Mouse (Mus musculus) kidney, postnatal 25 days (tissue): ENCODE data around the gene Csnk1e.

Experiments
- DNase-seq, 2 experiments: peaks; one replicate each; pipeline ENCODE4 v3.0.0; 2021; ENCODE audit warnings: mixed read lengths in 2 of 2

Gene Csnk1e

GRCm38 (mm10) chr15:79418677-79419076 is 36.7 kb downstream of the Csnk1e start:
- no peak for DNase-seq

- no peak for DNase-seq
Measured at GRCm38 (mm10) chr15:79418265-79418664, 37.1 kb downstream of the Csnk1e start.

- no peak for DNase-seq
Measured at GRCm38 (mm10) chr15:79417379-79417778, 38.0 kb downstream of the Csnk1e start.

GRCm38 (mm10) chr15:79416460-79417085 is 38.8 kb downstream of the Csnk1e start:
- no peak for DNase-seq

- no peak for DNase-seq
Measured at GRCm38 (mm10) chr15:79414513-79414912, 40.9 kb downstream of the Csnk1e start.

GRCm38 (mm10) chr15:79413802-79414201 is 41.6 kb downstream of the Csnk1e start:
- no peak for DNase-seq

GRCm38 (mm10) chr15:79413201-79413600 is 42.2 kb downstream of the Csnk1e start:
- no peak for DNase-seq

- no peak for DNase-seq
Measured at GRCm38 (mm10) chr15:79411363-79412065, 43.9 kb downstream of the Csnk1e start.

- DNase-seq = no peak
Measured at GRCm38 (mm10) chr15:79409077-79409573, 46.2 kb downstream of the Csnk1e start.

- DNase-seq = no peak
Measured at GRCm38 (mm10) chr15:79406564-79406963, 48.8 kb downstream of the Csnk1e start.

GRCm38 (mm10) chr15:79404277-79404676 is 51.1 kb downstream of the Csnk1e start:
- no peak for DNase-seq

- DNase-seq = no peak
Measured at GRCm38 (mm10) chr15:79403763-79404210, 51.6 kb downstream of the Csnk1e start.

- peak; percentile 86 to 91 for DNase-seq
Measured at GRCm38 (mm10) chr15:79402836-79403762, 52.3 kb downstream of the Csnk1e start, which contains the start of gene Tmem184b. TSS of gene Tmem184b (minus strand) at chr15:79403569.

GRCm38 (mm10) chr15:79402176-79402575 is 53.2 kb downstream of the Csnk1e start:
- DNase-seq = no peak

- DNase-seq = no peak
Measured at GRCm38 (mm10) chr15:79400975-79401365, 54.4 kb downstream of the Csnk1e start.

- DNase-seq = no peak
Measured at GRCm38 (mm10) chr15:79400134-79400974, 55.0 kb downstream of the Csnk1e start.

- DNase-seq = no peak
Measured at GRCm38 (mm10) chr15:79399231-79400052, 55.9 kb downstream of the Csnk1e start.

- peak; percentile 76 to 88 for DNase-seq
Measured at GRCm38 (mm10) chr15:79396736-79397135, 58.6 kb downstream of the Csnk1e start.

- DNase-seq = no peak
Measured at GRCm38 (mm10) chr15:79395281-79395680, 60.1 kb downstream of the Csnk1e start.

GRCm38 (mm10) chr15:79394842-79395241 is 60.5 kb downstream of the Csnk1e start:
- no peak for DNase-seq

- DNase-seq = no peak
Measured at GRCm38 (mm10) chr15:79393101-79393500, 62.3 kb downstream of the Csnk1e start.
